In genomic region chr10:89055891-89056290, GRCm38 (mm10) we compare ENCODE assay signal across 16 mouse cellular contexts.
A peak's percentile ranks its signal among the peaks of the same experiment; 100 is the strongest.
DNase-seq lines count a peak whose midpoint lies in the region; ATAC-seq lines count a peak whose summit lies in the region.
"Had no signal": no experiment of that assay in that cellular context is flagged by ENCODE, and none has a peak within 500 bp of the region (broad histone marks: within the 10 kb centered on the region; RNA-seq: fewer than 3 reads in every experiment).

No protein-coding gene starts in this region.

- DNase-seq in frontal cortex, adult 2 months (ENCODE audit: extremely low spot score in 1 of 2, low spot score in 1 of 2) = no peak
- peak; percentile 58 for DNase-seq in layer of hippocampus, adult 9-11 months
- no peak for DNase-seq in layer of hippocampus, postnatal 14 days (ENCODE audit: low spot score in 2 of 2)
- DNase-seq in Muller cell, postnatal 12 days (ENCODE audit: inconsistent ontology term) = peak; percentile 54
- DNase-seq in telencephalon, adult 2 months (ENCODE audit: low read depth, low spot score) = peak; percentile 48
- no peak for DNase-seq in thymus, postnatal 36 days
- DNase-seq: adrenal gland, adult 2 months; adrenal gland, postnatal 25 days; cerebellum, adult 11-12 months; cerebellum, adult 9-10 months; cerebellum, postnatal 25 days; forebrain, postnatal 0 days; gastrocnemius, postnatal 36 days; heart, adult 11 months; heart, postnatal 36 days had no signal

- 0 out of 2 replicates have a peak, but pooled peaks have one; percentile 41 for ATAC-seq in frontal cortex, adult (ENCODE audit: low TSS enrichment)
- ATAC-seq: forebrain, postnatal 0 days had no signal

Comparison
In these comparisons a context has a peak if more than half of its experiments do, and no peak if none do; other contexts are left out.
1. DNase-seq: peak in layer of hippocampus, adult 9-11 months (single experiment), Muller cell, postnatal 12 days (single experiment) and telencephalon, adult 2 months (single experiment); none in frontal cortex, adult 2 months (0 of 2), layer of hippocampus, postnatal 14 days (0 of 2) and thymus, postnatal 36 days (0 of 2).